Mouse (Mus musculus): Measurements from ENCODE around the gene Agrp. TPM values are rescaled to one million over a fixed set of nuclear protein-coding genes. Genes with fewer than 3 reads are reported as not detected.

The Agrp gene
- polyA plus RNA-seq (2012; rRNA removed) = 1.7 TPM in 2 replicates

- TF ChIP-seq POLR2A (IDR thresholded peaks at IDR 0.05; ENCODE audit: borderline replicate concordance, extremely low read depth, low read depth, low read length) = peak; percentile 10; the same call in 1 of the 2 replicates
- TF ChIP-seq CTCF (IDR thresholded peaks at IDR 0.05; ENCODE audit: insufficient read depth, low read length) = no peak
- Histone ChIP-seq H3K4me1 (ENCODE audit: control insufficient read depth, insufficient read depth, low read length) (peaks cover 19% of the 10 kb centered on the region), H3K4me3 (replicated peaks; ENCODE audit: extremely low read depth, low read depth, low read length) (peak within 1 kb of the TSS; percentile 97)
- DNase-seq = peak; percentile 71
- under 1% methylated on average over 62 of the region's 63 CpGs for WGBS
These were observed at the start of gene Agrp for GRCm38 (mm10) chr8:105636963-105637510. Gene Agrp, minus strand, starts transcription at chr8:105637393.

- Histone ChIP-seq H3K4me1 (ENCODE audit: control insufficient read depth, insufficient read depth, low read length) (peaks cover 2% of the 10 kb centered on the region; the same call in 1 of the 2 replicates), H3K4me3 (replicated peaks; ENCODE audit: extremely low read depth, low read depth, low read length) (no peak overlapping the region)
- WGBS = 53% methylated on average over 6 of the region's 6 CpGs
- DNase-seq = no peak
- no peak for TF ChIP-seq POLR2A (IDR thresholded peaks at IDR 0.05; ENCODE audit: borderline replicate concordance, extremely low read depth, low read depth, low read length)
- no peak for TF ChIP-seq CTCF (IDR thresholded peaks at IDR 0.05; ENCODE audit: insufficient read depth, low read length)
These were observed 49.4 kb upstream of the Agrp start for GRCm38 (mm10) chr8:105686551-105686950.

DNA sequence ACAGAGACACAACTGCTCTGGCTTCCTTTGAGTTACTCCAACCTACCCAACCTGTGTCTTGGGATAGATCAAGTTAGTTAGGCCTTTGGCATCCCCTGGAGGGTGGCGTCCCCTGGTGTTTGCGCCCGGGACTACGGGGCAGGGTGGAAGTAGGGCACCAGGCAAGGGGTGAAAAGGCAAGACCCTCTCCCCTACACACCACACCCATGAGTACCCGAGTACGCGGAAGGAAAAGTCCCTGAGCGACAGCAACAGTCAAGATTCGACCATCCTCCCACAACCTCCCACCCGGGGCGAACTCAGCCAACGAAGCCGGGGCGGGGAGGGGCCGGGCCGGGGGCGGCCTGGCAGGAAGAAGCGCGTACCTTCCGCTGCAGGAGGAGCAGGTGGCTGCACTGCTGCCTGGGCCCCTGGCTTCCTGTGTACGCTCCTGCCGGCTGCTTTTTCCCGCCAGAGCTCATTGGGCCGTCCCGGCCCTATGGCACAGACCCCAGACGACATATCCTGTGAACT is 48.7 kb upstream of the Agrp start, which contains the start of gene Carmil2:
TSS of gene Carmil2 (plus strand) at position 479 of the 513 bp plus-strand sequence.
- peak within 1 kb of the TSS; percentile 50 for H3K4me3 ChIP-seq (replicated peaks; ENCODE audit: extremely low read depth, low read depth, low read length)
- DNase-seq = peak; percentile 65
- 5% methylated on average over 26 of the region's 26 CpGs for WGBS
- H3K4me1 ChIP-seq (ENCODE audit: control insufficient read depth, insufficient read depth, low read length) = peaks cover 2% of the 10 kb centered on the region; the same call in 1 of the 2 replicates
- no peak for TF ChIP-seq POLR2A (IDR thresholded peaks at IDR 0.05; ENCODE audit: borderline replicate concordance, extremely low read depth, low read depth, low read length)
- peak; percentile 83 for TF ChIP-seq CTCF (IDR thresholded peaks at IDR 0.05; ENCODE audit: insufficient read depth, low read length)

DNA sequence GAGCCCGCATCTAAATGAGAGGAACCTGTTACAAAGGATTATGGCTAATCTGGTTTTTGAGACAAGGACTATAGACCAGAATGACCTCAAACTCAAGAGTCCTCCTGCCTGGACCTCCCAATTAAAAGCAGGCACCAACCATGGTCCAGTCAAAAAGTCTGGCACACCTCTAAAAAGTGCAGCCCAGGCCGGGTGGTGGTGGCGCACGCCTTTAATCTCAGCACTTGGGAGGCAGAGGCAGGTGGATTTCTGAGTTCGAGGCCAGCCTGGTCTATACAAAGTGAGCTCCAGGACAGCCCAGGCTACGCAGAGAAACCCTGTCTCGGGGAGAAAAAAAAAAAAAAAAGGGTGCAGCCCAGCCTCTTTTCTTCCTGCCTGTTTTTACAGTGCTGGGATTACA is 48.1 kb upstream of the Agrp start:
- Histone ChIP-seq H3K4me1 (ENCODE audit: control insufficient read depth, insufficient read depth, low read length) (peaks cover 2% of the 10 kb centered on the region; the same call in 1 of the 2 replicates), H3K4me3 (replicated peaks; ENCODE audit: extremely low read depth, low read depth, low read length) (no peak overlapping the region)
- TF ChIP-seq POLR2A (IDR thresholded peaks at IDR 0.05; ENCODE audit: borderline replicate concordance, extremely low read depth, low read depth, low read length) (no peak), CTCF (IDR thresholded peaks at IDR 0.05; ENCODE audit: insufficient read depth, low read length) (no peak)
- DNase-seq = no peak
- WGBS = 66% methylated on average over 7 of the region's 7 CpGs

GRCm38 (mm10) chr8:105677891-105678290 is 40.7 kb upstream of the Agrp start:
- DNase-seq = no peak
- no peaks in the 10 kb centered on the region for H3K4me1 ChIP-seq (ENCODE audit: control insufficient read depth, insufficient read depth, low read length)
- no peak for TF ChIP-seq POLR2A (IDR thresholded peaks at IDR 0.05; ENCODE audit: borderline replicate concordance, extremely low read depth, low read depth, low read length)
- TF ChIP-seq CTCF (IDR thresholded peaks at IDR 0.05; ENCODE audit: insufficient read depth, low read length) = no peak
- H3K4me3 ChIP-seq (replicated peaks; ENCODE audit: extremely low read depth, low read depth, low read length) = no peak overlapping the region
- WGBS = 68% methylated on average over 1 of the region's 1 CpGs

DNA sequence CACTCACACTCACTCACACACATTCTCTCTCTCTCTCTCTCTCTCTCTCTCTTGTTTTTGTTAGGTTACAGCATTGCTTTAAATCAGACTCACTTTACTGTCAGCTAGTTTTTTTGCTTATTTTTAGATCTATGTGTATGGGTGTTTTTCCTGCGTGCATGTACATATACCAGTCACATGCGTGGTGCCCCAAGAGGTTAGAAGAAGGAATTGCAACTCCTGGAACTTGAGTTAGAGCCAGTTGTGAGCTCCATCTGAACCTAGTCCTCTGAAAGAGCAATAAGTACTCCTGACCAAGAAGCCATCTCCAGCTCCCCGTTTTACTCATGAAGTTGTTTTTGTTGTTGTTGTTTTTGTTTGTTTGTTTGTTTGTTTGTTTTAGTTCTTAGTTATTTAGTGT is 24.0 kb upstream of the Agrp start:
- Histone ChIP-seq H3K4me3 (replicated peaks; ENCODE audit: extremely low read depth, low read depth, low read length) (no peak overlapping the region), H3K4me1 (ENCODE audit: control insufficient read depth, insufficient read depth, low read length) (no peaks in the 10 kb centered on the region)
- WGBS = 48% methylated on average over 3 of the region's 3 CpGs
- TF ChIP-seq POLR2A (IDR thresholded peaks at IDR 0.05; ENCODE audit: borderline replicate concordance, extremely low read depth, low read depth, low read length) (no peak), CTCF (IDR thresholded peaks at IDR 0.05; ENCODE audit: insufficient read depth, low read length) (no peak)
- DNase-seq = no peak

GRCm38 (mm10) chr8:105657641-105658040 is 20.4 kb upstream of the Agrp start:
- TF ChIP-seq POLR2A (IDR thresholded peaks at IDR 0.05; ENCODE audit: borderline replicate concordance, extremely low read depth, low read depth, low read length) (no peak), CTCF (IDR thresholded peaks at IDR 0.05; ENCODE audit: insufficient read depth, low read length) (no peak)
- no peaks in the 10 kb centered on the region for H3K4me1 ChIP-seq (ENCODE audit: control insufficient read depth, insufficient read depth, low read length)
- H3K4me3 ChIP-seq (replicated peaks; ENCODE audit: extremely low read depth, low read depth, low read length) = no peak overlapping the region

DNA sequence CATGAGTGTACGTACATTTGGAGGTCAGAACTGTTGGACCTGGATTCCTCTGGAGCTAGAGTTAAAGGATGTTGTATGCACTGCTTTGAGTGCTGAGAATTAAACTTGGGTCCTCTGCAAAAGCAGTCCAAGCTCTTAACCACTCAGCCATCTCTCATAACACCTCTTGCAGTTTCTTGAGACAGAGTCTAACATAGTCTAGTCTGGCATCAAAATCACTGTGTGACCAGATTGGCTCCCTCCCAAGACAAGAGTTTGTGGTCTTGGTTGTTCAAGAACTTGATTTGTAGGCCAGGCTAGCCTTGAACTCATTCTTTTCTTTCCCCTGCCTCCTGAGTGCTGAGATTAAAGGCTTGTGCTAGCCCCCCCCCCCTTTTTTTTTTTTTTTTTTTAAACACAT is 11.7 kb upstream of the Agrp start:
- no peak for TF ChIP-seq POLR2A (IDR thresholded peaks at IDR 0.05; ENCODE audit: borderline replicate concordance, extremely low read depth, low read depth, low read length)
- no peak for TF ChIP-seq CTCF (IDR thresholded peaks at IDR 0.05; ENCODE audit: insufficient read depth, low read length)
- H3K4me1 ChIP-seq (ENCODE audit: control insufficient read depth, insufficient read depth, low read length) = no peaks in the 10 kb centered on the region; the same call in 1 of the 2 replicates
- no peak for DNase-seq
- WGBS = 95% methylated on average over 1 of the region's 1 CpGs
- no peak overlapping the region for H3K4me3 ChIP-seq (replicated peaks; ENCODE audit: extremely low read depth, low read depth, low read length)

More at GRCm38 (mm10) chr8:105657641-105658040, 20.4 kb upstream of the Agrp start:
- DNase-seq = no peak

DNA sequence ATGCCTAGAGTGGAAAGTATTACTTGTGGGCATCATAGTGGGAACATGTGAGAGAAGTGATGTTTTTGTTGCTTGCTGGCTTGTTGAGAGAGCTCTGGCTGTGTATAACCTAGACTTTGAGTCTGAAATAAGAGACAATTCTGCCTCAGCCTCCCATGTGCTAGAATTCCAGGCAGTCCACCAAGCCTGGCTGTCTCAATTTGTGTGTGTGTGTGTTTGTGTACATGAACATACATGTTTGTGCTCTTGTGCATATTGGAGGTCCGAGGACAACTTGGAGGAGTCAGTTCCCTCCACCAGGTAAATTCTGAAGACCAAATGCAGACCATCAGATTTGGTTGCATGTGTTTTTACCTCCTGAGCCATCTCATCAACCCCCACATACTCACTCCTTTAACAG is 8.0 kb upstream of the Agrp start:
- no peaks in the 10 kb centered on the region; the same call in 1 of the 2 replicates for H3K4me1 ChIP-seq (ENCODE audit: control insufficient read depth, insufficient read depth, low read length)
- TF ChIP-seq POLR2A (IDR thresholded peaks at IDR 0.05; ENCODE audit: borderline replicate concordance, extremely low read depth, low read depth, low read length) (no peak), CTCF (IDR thresholded peaks at IDR 0.05; ENCODE audit: insufficient read depth, low read length) (no peak)
- DNase-seq = no peak
- 88% methylated on average over 1 of the region's 1 CpGs for WGBS
- H3K4me3 ChIP-seq (replicated peaks; ENCODE audit: extremely low read depth, low read depth, low read length) = no peak overlapping the region

GRCm38 (mm10) chr8:105640511-105640910 is 3.3 kb upstream of the Agrp start:
- no peak overlapping the region for H3K4me3 ChIP-seq (replicated peaks; ENCODE audit: extremely low read depth, low read depth, low read length)
- DNase-seq = no peak
- WGBS = 29% methylated on average over 2 of the region's 2 CpGs
- H3K4me1 ChIP-seq (ENCODE audit: control insufficient read depth, insufficient read depth, low read length) = peaks cover 18% of the 10 kb centered on the region
- TF ChIP-seq POLR2A (IDR thresholded peaks at IDR 0.05; ENCODE audit: borderline replicate concordance, extremely low read depth, low read depth, low read length) (no peak), CTCF (IDR thresholded peaks at IDR 0.05; ENCODE audit: insufficient read depth, low read length) (no peak)

All from lung, adult 2 months (tissue).